8 mouse cellular contexts compared by ENCODE assay signal in genomic region chr7:109993157-109993959, GRCm38 (mm10). TPM values are rescaled to one million over a fixed set of nuclear protein-coding genes. Genes with fewer than 3 reads are reported as not detected.
DNase-seq lines count a peak whose midpoint lies in the region; ATAC-seq lines count a peak whose summit lies in the region.

No protein-coding gene starts in this region.

- no peak overlapping the region for H3K27ac ChIP-seq in liver, embryonic 16.5 days (ENCODE audit: low read length)
- H3K27ac ChIP-seq in liver, embryonic 12.5 days: no peak overlapping the region
- H3K27ac ChIP-seq in brown adipose tissue, adult 24 weeks (replicated peaks; ENCODE audit: low read depth, low read length): peak overlapping the region; percentile 74
- peak overlapping the region; percentile 93 for H3K27ac ChIP-seq in heart, embryonic 16.5 days (ENCODE audit: low read length)

- H3K4me1 ChIP-seq in liver, embryonic 16.5 days (ENCODE audit: control insufficient read depth, low read depth, low read length): no peaks in the 10 kb centered on the region
- H3K4me1 ChIP-seq in liver, embryonic 12.5 days: no peaks in the 10 kb centered on the region
- H3K4me1 ChIP-seq in brown adipose tissue, adult 24 weeks (ENCODE audit: control insufficient read depth, insufficient read depth, insufficient read length, low read length): peaks cover 3% of the 10 kb centered on the region; the same call in 1 of the 2 replicates
- H3K4me1 ChIP-seq in heart, embryonic 16.5 days (ENCODE audit: control insufficient read depth, insufficient read depth, low read length): peaks cover 20% of the 10 kb centered on the region

- H3K27me3 ChIP-seq in liver, embryonic 16.5 days (ENCODE audit: control insufficient read depth, insufficient read depth, low read depth, low read length): no peaks in the 10 kb centered on the region
- no peaks in the 10 kb centered on the region for H3K27me3 ChIP-seq in liver, embryonic 12.5 days (replicated peaks)
- no peaks in the 10 kb centered on the region for H3K27me3 ChIP-seq in heart, embryonic 16.5 days (ENCODE audit: control insufficient read depth, insufficient read depth, low read length)

- 50% methylated on average over 2 of the region's 2 CpGs for WGBS in liver, embryonic 16.5 days (ENCODE audit: insufficient replicate concordance)
- WGBS in liver, embryonic 12.5 days (ENCODE audit: insufficient replicate concordance): 55% methylated on average over 2 of the region's 2 CpGs
- 35% methylated on average over 2 of the region's 2 CpGs for WGBS in heart, embryonic 16.5 days
- WGBS in large intestine, adult 2 months: 33% methylated on average over 2 of the region's 2 CpGs

- DNase-seq in large intestine, adult 2 months (ENCODE audit: low read depth, low spot score): peak; percentile 96
- no peak for DNase-seq in right cerebral cortex, postnatal 4 days
- DNase-seq in left cerebral cortex, postnatal 36 days (ENCODE audit: low spot score in 2 of 2): no peak
- no peak for DNase-seq in embryo, embryonic 11 days

- H3K4me3 ChIP-seq in liver, embryonic 16.5 days (ENCODE audit: low read depth, low read length): no peak overlapping the region
- H3K4me3 ChIP-seq in liver, embryonic 12.5 days: no peak overlapping the region
- no peak overlapping the region for H3K4me3 ChIP-seq in brown adipose tissue, adult 24 weeks (ENCODE audit: insufficient read depth, low read depth, low read length)
- no peak overlapping the region for H3K4me3 ChIP-seq in heart, embryonic 16.5 days (ENCODE audit: low read length)

- no peaks in the 10 kb centered on the region for H3K9me3 ChIP-seq in liver, embryonic 16.5 days (replicated peaks; ENCODE audit: control insufficient read depth, low read length)
- no peaks in the 10 kb centered on the region for H3K9me3 ChIP-seq in liver, embryonic 12.5 days (replicated peaks)
- no peaks in the 10 kb centered on the region for H3K9me3 ChIP-seq in heart, embryonic 16.5 days (replicated peaks; ENCODE audit: control insufficient read depth, low read length)

- intact Hi-C loops in left cerebral cortex, postnatal 36 days (cut with DNase I): no loop called here

- no peak overlapping the region for H3K9ac ChIP-seq in liver, embryonic 16.5 days (ENCODE audit: low read depth, low read length)
- H3K9ac ChIP-seq in liver, embryonic 12.5 days: no peak overlapping the region
- H3K9ac ChIP-seq in heart, embryonic 16.5 days (ENCODE audit: low read length): peak overlapping the region; percentile 18

- no peak overlapping the region for H3K4me2 ChIP-seq in liver, embryonic 16.5 days (ENCODE audit: low read depth, low read length)
- H3K4me2 ChIP-seq in liver, embryonic 12.5 days: no peak overlapping the region
- peak overlapping the region; percentile 40 for H3K4me2 ChIP-seq in heart, embryonic 16.5 days (ENCODE audit: low read depth, low read length)

- peak; percentile 39; the same call in 1 of the 2 replicates for ATAC-seq in liver, embryonic 16.5 days (ENCODE audit: low read depth)
- ATAC-seq in liver, embryonic 12.5 days: no peak
- peak; percentile 86 for ATAC-seq in heart, embryonic 16.5 days (replicated peaks; ENCODE audit: extremely low read depth, insufficient read depth, low FRiP score)

- no peaks in the 10 kb centered on the region for H3K36me3 ChIP-seq in liver, embryonic 16.5 days (ENCODE audit: control insufficient read depth, insufficient read depth)
- H3K36me3 ChIP-seq in liver, embryonic 12.5 days: no peaks in the 10 kb centered on the region
- no peaks in the 10 kb centered on the region for H3K36me3 ChIP-seq in heart, embryonic 16.5 days (ENCODE audit: control insufficient read depth, insufficient read depth)

RNA-seq across cellular contexts. Expression of gene Tmem41b, which starts 6.6 kb away (rescaled TPM):
- 25.0 and 26.4 TPM in 2 replicates for polyA plus RNA-seq in liver, embryonic 16.5 days (2015; fragmentation: Nextera tagmentation; extraction: Ambion mirVana)
- 47.3 and 47.4 TPM in 2 replicates for polyA plus RNA-seq in liver, embryonic 12.5 days (2016; fragmentation: Nextera tagmentation; extraction: Ambion mirVana)
- 39.6 and 66.6 TPM in 2 replicates for polyA plus RNA-seq in brown adipose tissue, adult 24 weeks (2012; ENCODE audit: insufficient read depth, insufficient read length, missing spikeins)
- polyA plus RNA-seq in heart, embryonic 16.5 days (2015; fragmentation: Nextera tagmentation; extraction: Ambion mirVana): 44.0 and 50.6 TPM in 2 replicates
- 36.2 and 57.3 TPM in 2 replicates for polyA plus RNA-seq in large intestine, adult 2 months (2012; rRNA removed)
- total RNA-seq in left cerebral cortex, postnatal 36 days (2021): 10 to 100 TPM; 51.4 to 56.6 TPM

RNA-seq across cellular contexts. Expression of gene Ipo7, which starts 24.7 kb away (rescaled TPM):
- 18.8 and 21.2 TPM in 2 replicates for polyA plus RNA-seq in liver, embryonic 16.5 days (2015; fragmentation: Nextera tagmentation; extraction: Ambion mirVana)
- 35.8 and 35.9 TPM in 2 replicates for polyA plus RNA-seq in liver, embryonic 12.5 days (2016; fragmentation: Nextera tagmentation; extraction: Ambion mirVana)
- polyA plus RNA-seq in brown adipose tissue, adult 24 weeks (2012; ENCODE audit: insufficient read depth, insufficient read length, missing spikeins): 51.7 and 64.6 TPM in 2 replicates
- polyA plus RNA-seq in heart, embryonic 16.5 days (2015; fragmentation: Nextera tagmentation; extraction: Ambion mirVana): 41.2 and 41.7 TPM in 2 replicates
- 9.8 and 18.5 TPM in 2 replicates for polyA plus RNA-seq in large intestine, adult 2 months (2012; rRNA removed)
- 100 to 1,000 TPM in 1 of 2 experiments, 10 to 100 TPM in 1; 92.1 to 100 TPM for total RNA-seq in left cerebral cortex, postnatal 36 days (2021)

RNA-seq across cellular contexts. Expression of gene Dennd5a, which starts 33.1 kb away (rescaled TPM):
- polyA plus RNA-seq in liver, embryonic 16.5 days (2015; fragmentation: Nextera tagmentation; extraction: Ambion mirVana): 5.9 and 7.0 TPM in 2 replicates
- 13.3 and 14.8 TPM in 2 replicates for polyA plus RNA-seq in liver, embryonic 12.5 days (2016; fragmentation: Nextera tagmentation; extraction: Ambion mirVana)
- polyA plus RNA-seq in brown adipose tissue, adult 24 weeks (2012; ENCODE audit: insufficient read depth, insufficient read length, missing spikeins): 94.7 and 95.4 TPM in 2 replicates
- 33.6 and 38.8 TPM in 2 replicates for polyA plus RNA-seq in heart, embryonic 16.5 days (2015; fragmentation: Nextera tagmentation; extraction: Ambion mirVana)
- 19.6 and 20.6 TPM in 2 replicates for polyA plus RNA-seq in large intestine, adult 2 months (2012; rRNA removed)
- 100 to 1,000 TPM; 228 to 243 TPM for total RNA-seq in left cerebral cortex, postnatal 36 days (2021)

Comparison
In these comparisons a context has a peak if more than half of its experiments do, and no peak if none do; other contexts are left out.
1. H3K27ac ChIP-seq: peak in brown adipose tissue, adult 24 weeks (single experiment) and heart, embryonic 16.5 days (single experiment); none in liver, embryonic 16.5 days (single experiment) and liver, embryonic 12.5 days (single experiment).